Mouse (Mus musculus) bone marrow, adult 2 months (tissue): Measurements from ENCODE around the gene Klhdc4.

Source experiments
- CTCF ChIP-seq: fragments of 200-500 bp; IDR thresholded peaks from 2 replicates; pipeline ENCODE4 v1.5.1; 2011; ENCODE audit warnings: low read length, control low read depth; ENCODE audit not compliant: control insufficient read depth, insufficient read depth
- POLR2A ChIP-seq: fragments of 200-500 bp; IDR thresholded peaks from 2 replicates; pipeline ENCODE4 v1.6.1; 2011; ENCODE audit warnings: low read depth, mild to moderate bottlenecking, control low read depth, low read length, borderline replicate concordance; ENCODE audit not compliant: control insufficient read depth

DNA sequence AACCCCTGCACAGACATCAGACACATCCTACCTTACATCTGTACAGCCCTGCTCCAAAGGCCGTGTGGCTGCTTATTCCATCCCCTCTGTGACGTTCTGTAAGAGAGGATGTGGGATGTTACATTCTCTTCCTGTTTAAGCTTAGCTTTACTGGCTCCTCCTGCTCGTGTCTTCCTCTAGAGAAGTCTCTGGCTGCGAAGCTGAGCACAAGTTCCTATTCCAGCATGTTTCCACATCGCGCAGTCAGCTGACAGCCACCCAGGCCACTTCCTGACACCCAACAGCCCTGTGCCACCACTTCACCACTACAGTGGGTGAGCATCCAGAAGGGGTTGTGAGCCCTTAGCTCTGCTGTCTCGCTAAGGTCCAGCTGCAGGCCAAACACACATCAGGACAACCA lies 37.2 kb downstream of the Klhdc4 start:
- TF ChIP-seq POLR2A (peak; percentile 59; the same call in 1 of the 2 replicates), CTCF (no peak)
